Mouse (Mus musculus) liver, postnatal 0 days (tissue): ENCODE measurements around the gene Rftn1. TPM values are rescaled to one million over a fixed set of nuclear protein-coding genes. Genes with fewer than 3 reads are reported as not detected.
"Not testable (repeated sequence)": the region's sequence is repeated elsewhere in the genome, so short reads cannot be mapped to it uniquely, and the experiment has no call there.

ENCODE experiments used
- ATAC-seq: fragments of 200-750 bp; cut with Nextera tagmentation; 2 replicates; pipeline ENCODE4 v1.8.0; 2017; ENCODE audit warnings: mild to moderate bottlenecking, moderate library complexity
- DNase-seq: peaks from one replicate; pipeline ENCODE4 v3.0.0-alpha.2; 2016
- H3K27ac ChIP-seq: fragments of 300-500 bp; sonication (generic); 2 replicates; pipeline ENCODE4 v1.5.1; 2014; ENCODE audit warnings: antibody characterized with exemption, moderate library complexity, mild to moderate bottlenecking, low read depth
- H3K27me3 ChIP-seq: fragments of 300-500 bp; sonication (generic); 2 replicates; pipeline ENCODE4 v1.6.1; 2014; ENCODE audit warnings: low read length, control low read depth, mixed read lengths; ENCODE audit not compliant: insufficient read depth
- H3K36me3 ChIP-seq: fragments of 300-500 bp; sonication (generic); replicated peaks from 2 replicates; pipeline ENCODE4 v1.6.1; 2014; ENCODE audit warnings: mild to moderate bottlenecking, control low read depth, low read length, moderate library complexity, mixed read lengths; ENCODE audit not compliant: insufficient read depth
- H3K4me1 ChIP-seq: fragments of 300-500 bp; sonication (generic); 2 replicates; pipeline ENCODE4 v1.6.1; 2014; ENCODE audit warnings: antibody characterized with exemption, mild to moderate bottlenecking, control low read depth; ENCODE audit not compliant: insufficient read depth
- H3K4me2 ChIP-seq: fragments of 300-500 bp; sonication (generic); 2 replicates; pipeline ENCODE4 v1.6.1; 2014; ENCODE audit warnings: low read depth, mild to moderate bottlenecking, low read length, moderate library complexity, mixed read lengths
- H3K4me3 ChIP-seq: fragments of 300-500 bp; sonication (generic); 2 replicates; pipeline ENCODE4 v1.5.1; 2014; ENCODE audit warnings: low read depth, low read length
- H3K9ac ChIP-seq: fragments of 300-500 bp; sonication (generic); replicated peaks from 2 replicates; pipeline ENCODE4 v1.6.1; 2014; ENCODE audit warnings: mild to moderate bottlenecking, moderate library complexity
- H3K9me3 ChIP-seq: fragments of 300-500 bp; sonication (generic); 2 replicates; pipeline ENCODE4 v1.6.1; 2016; ENCODE audit warnings: mild to moderate bottlenecking, control low read depth, low read length, mixed read lengths
- CTCF ChIP-seq: sonication (generic); IDR thresholded peaks from 2 replicates; pipeline ENCODE4 v1.5.1; 2016; ENCODE audit warnings: antibody characterized with exemption, low read depth
- EP300 ChIP-seq: IDR thresholded peaks from 2 replicates; pipeline ENCODE4 v1.6.1; 2016; ENCODE audit warnings: antibody characterized with exemption, low read depth, mild to moderate bottlenecking
- WGBS: fragments of 180-500 bp; shearing (Covaris S2); extraction: QIAGEN DNeasy Blood & Tissue Kit; methylation state at CpG from one replicate; pipeline ENCODE4 v1.1.7; 2014; ENCODE audit not compliant: insufficient replicate concordance; 5-methylcytosine and 5-hydroxymethylcytosine counted together
- polyA plus RNA-seq: library from polyadenylated mRNA; unstranded; fragments of >200 nt; fragmentation: Nextera tagmentation; extraction: Ambion mirVana; gene quantifications from 2 replicates; pipeline ENCODE4 v1.2.1, GENCODE M21; 2015

Rftn1 gene
- polyA plus RNA-seq, 1 experiment from 2014 or later = 6.0 TPM

DNA sequence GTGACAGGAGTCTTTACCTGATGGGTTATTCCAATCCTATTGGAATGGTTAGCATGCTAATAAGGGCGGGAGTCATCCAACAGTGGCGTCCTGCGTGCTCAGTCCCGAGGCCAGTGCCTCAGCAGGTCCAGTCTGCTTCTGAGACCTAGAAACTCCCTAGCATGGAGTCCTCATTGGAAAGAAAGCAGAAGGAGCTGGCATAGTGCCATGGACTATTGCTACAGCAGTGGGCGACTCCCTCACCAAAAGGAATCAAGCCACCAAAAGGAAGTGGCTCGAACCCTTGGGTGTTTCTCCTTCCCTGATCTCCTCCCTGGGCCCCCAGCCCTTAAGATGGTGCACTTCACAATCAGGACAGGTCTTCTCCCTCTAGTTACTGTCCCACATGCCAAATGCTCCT, 24.6 kb upstream of the Rftn1 start:
- no peaks in the 10 kb centered on the region for H3K9me3 ChIP-seq
- no peaks in the 10 kb centered on the region for H3K36me3 ChIP-seq
- DNase-seq (no peak), ATAC-seq (no peak)
- H3K4me2 ChIP-seq = no peak overlapping the region
- no peak overlapping the region for H3K4me3 ChIP-seq
- no peak overlapping the region for H3K27ac ChIP-seq
- H3K9ac ChIP-seq = no peak overlapping the region
- no peaks in the 10 kb centered on the region for H3K4me1 ChIP-seq
- TF ChIP-seq CTCF (no peak), EP300 (no peak)
- 71% methylated on average over 6 of the region's 6 CpGs for WGBS
- no peaks in the 10 kb centered on the region for H3K27me3 ChIP-seq

DNA sequence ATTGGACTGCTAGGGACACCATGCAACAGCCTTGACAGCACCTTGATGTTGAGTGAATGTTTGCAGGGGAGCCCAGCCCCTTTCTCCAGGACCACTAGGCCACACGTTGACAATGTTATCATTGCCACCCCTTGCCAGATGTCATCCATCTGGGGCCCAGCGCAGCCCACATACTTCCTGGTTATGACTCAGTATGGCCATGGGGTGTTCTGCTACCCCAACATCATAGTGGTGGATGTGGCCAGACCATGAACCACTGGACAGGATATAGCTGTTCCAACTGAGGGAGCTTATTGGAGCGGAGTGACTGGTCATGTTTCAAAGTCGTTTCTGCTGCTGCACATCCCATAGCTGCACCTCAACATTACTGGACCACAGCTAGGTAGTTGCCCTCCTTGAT, 22.6 kb upstream of the Rftn1 start:
- Histone ChIP-seq H3K4me3 (no peak overlapping the region), H3K4me1 (no peaks in the 10 kb centered on the region), H3K4me2 (no peak overlapping the region), H3K9me3 (no peaks in the 10 kb centered on the region), H3K9ac (no peak overlapping the region), H3K36me3 (no peaks in the 10 kb centered on the region), H3K27me3 (no peaks in the 10 kb centered on the region), H3K27ac (no peak overlapping the region)
- 60% methylated on average over 4 of the region's 4 CpGs for WGBS
- TF ChIP-seq EP300 (no peak), CTCF (no peak)
- DNase-seq = no peak
- ATAC-seq = no peak

DNA sequence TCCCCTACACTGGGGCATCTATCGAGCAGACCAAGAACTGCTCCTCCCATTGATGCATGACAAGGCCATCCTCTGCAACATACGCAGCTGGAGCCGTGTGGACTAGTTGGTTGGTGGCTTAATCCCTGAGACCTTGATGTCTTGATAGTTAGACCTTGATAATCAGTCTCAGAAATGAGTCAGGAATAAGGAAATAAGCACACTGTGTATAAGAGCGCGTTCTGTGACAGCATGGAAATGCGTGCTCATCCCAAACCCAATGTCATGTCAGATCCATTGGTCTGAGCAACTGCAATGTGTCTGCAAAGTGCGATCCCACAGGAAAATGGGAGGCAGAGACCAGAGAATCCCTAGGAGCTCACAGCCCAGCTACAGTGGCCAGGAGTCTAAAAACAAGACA, 21.3 kb upstream of the Rftn1 start:
- H3K9ac ChIP-seq = no peak overlapping the region
- no peak for DNase-seq
- H3K4me2 ChIP-seq = no peak overlapping the region
- no peak overlapping the region for H3K4me3 ChIP-seq
- no peaks in the 10 kb centered on the region for H3K27me3 ChIP-seq
- no peak for TF ChIP-seq CTCF
- TF ChIP-seq EP300 = no peak
- no peaks in the 10 kb centered on the region for H3K36me3 ChIP-seq
- H3K4me1 ChIP-seq = no peaks in the 10 kb centered on the region
- WGBS = 77% methylated on average over 7 of the region's 7 CpGs
- no peak for ATAC-seq
- no peak overlapping the region for H3K27ac ChIP-seq
- no peaks in the 10 kb centered on the region for H3K9me3 ChIP-seq

DNA sequence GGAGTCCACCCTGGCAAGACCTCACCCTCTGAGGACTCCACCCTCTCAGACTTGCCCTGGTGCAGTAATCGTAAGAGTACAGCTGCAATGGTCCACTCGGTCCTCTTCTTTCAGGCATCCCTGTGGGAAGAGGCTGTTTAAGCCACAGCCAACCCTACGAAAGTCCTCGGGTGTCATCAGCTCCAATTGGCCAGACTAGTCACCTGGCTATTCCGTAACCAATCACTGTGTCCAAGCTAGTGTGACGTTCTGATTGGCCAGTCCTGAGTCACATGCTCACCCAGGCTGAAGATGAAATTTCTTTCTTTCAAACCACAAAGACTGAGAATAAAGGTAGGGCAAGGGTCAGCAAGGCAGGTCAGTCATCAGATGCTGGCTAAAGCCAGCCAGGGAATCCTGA, 19.4 kb upstream of the Rftn1 start:
- TF ChIP-seq CTCF = no peak
- no peak for TF ChIP-seq EP300
- Histone ChIP-seq H3K27ac (no peak overlapping the region), H3K9ac (no peak overlapping the region), H3K27me3 (no peaks in the 10 kb centered on the region), H3K9me3 (no peaks in the 10 kb centered on the region), H3K4me3 (no peak overlapping the region), H3K36me3 (no peaks in the 10 kb centered on the region), H3K4me2 (no peak overlapping the region), H3K4me1 (no peaks in the 10 kb centered on the region)
- WGBS = 81% methylated on average over 6 of the region's 6 CpGs
- ATAC-seq = no peak
- DNase-seq = no peak

DNA sequence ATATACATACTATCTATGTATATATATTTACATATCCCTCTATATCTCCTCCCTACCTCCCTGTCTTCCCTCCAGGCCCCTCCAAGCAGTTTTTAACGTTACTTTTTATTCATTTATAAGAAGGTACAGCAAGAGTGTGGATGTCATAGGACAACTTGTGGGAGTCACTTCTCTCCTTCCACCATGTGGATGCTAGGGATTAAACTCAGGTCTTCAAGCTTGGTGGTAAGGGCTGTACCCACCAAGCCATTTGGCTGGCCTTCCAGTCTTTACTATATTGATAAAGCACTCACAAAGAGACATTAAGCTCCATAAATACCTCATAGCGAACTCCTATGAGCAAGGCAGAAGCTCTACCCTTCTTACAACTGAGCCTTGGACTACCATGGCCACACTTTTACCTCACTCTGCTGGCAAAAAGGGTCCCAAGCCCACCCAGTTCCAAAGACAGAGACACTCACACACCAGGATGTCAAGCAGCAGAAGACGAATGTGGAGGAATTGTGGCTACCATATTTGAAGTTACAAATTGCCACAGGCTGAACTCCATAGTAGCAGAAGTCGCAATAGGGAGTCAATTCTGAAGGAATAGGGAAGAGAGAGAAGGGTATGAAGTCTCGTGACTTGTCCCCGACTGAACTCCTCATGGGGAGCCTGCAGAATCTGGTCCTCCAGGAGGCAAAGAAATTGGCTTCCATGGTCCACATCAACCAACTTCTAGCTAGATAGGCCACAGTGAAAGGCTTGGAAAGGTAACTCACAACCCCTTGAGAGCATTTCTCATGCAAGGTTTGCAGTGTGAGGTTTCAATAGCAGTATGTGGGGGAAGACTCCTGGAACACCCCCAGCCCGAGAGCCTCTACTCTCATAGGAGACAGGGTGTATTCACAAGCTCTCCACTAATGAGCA, 17.9 kb upstream of the Rftn1 start:
- WGBS = 73% methylated on average over 7 of the region's 7 CpGs
- H3K9me3 ChIP-seq = no peaks in the 10 kb centered on the region

DNA sequence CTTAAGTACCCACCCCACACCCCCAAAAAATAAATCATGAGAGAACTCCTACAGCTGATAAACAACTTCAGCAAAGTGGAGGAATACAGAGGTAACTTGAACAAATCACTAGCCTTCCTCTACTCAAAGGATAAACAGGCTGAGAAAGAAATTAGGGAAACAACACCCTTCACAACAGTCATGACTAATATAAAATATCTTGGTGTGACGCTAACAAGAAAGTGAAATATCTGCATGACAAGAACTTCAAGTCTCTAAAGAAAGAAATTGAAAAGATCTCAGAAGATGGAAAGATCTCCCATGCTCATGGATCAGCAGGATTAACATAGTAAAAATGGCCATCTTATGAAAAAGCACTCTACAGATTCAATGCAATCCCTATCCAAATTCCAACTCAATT, 15.8 kb upstream of the Rftn1 start:
- H3K27me3 ChIP-seq, H3K4me1 ChIP-seq, H3K27ac ChIP-seq, H3K36me3 ChIP-seq, H3K9ac ChIP-seq, H3K4me2 ChIP-seq, H3K9me3 ChIP-seq, ATAC-seq, DNase-seq, H3K4me3 ChIP-seq: not testable (repeated sequence)
- WGBS = 76% methylated on average over 1 of the region's 1 CpGs

More for the DNA sequence above, 17.9 kb upstream of the Rftn1 start:
- Histone ChIP-seq H3K27ac (no peak overlapping the region), H3K4me2 (no peak overlapping the region), H3K36me3 (no peaks in the 10 kb centered on the region), H3K4me3 (no peak overlapping the region), H3K27me3 (no peaks in the 10 kb centered on the region), H3K4me1 (no peaks in the 10 kb centered on the region), H3K9ac (no peak overlapping the region)
- TF ChIP-seq EP300 = no peak
- TF ChIP-seq CTCF = no peak
- ATAC-seq (no peak), DNase-seq (no peak)

DNA sequence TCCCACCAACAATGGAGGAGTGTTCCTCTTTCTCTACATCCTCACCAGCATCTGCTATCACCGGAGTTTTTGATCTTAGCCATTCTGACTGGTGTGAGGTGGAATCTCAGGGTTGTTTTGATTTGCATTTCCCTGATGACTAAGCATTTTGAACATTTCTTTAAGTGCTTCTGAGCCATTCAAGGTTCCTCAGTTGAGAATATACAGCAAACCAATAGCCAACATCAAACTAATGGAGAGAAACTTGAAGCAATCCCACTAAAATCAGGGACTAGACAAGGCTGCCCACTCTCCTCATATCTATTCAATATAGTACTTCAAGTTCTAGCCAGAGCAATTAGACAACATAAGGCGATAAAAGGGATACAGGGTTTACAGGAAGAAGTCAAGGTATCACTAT, 15.4 kb upstream of the Rftn1 start:
- not testable (repeated sequence) for H3K9me3 ChIP-seq, H3K4me3 ChIP-seq, H3K27ac ChIP-seq, H3K27me3 ChIP-seq, H3K9ac ChIP-seq, H3K4me1 ChIP-seq, H3K4me2 ChIP-seq, ATAC-seq, DNase-seq, H3K36me3 ChIP-seq
- 71% methylated on average over 2 of the region's 2 CpGs for WGBS
